Mouse (Mus musculus) CH12.LX (cell line): ENCODE data around the gene Map7d2. TPM values are rescaled to one million over a fixed set of nuclear protein-coding genes. Genes with fewer than 3 reads are reported as not detected.

Experiments
- DNase-seq: peaks from one replicate; pipeline ENCODE4 v3.0.0-alpha.2; 2013; ENCODE audit errors: extremely low read depth
- H3K27ac ChIP-seq: 2 replicates; pipeline ENCODE4 v1.5.1; 2012; ENCODE audit warnings: low read depth, mild to moderate bottlenecking, control low read depth, moderate library complexity; ENCODE audit not compliant: insufficient read depth
- H3K27me3 ChIP-seq: replicated peaks from 2 replicates; pipeline ENCODE3; 2012; ENCODE audit warnings: inconsistent platforms
- H3K36me3 ChIP-seq, 2 experiments: replicated peaks in 1 of 2; 2 replicates each; pipeline versions ENCODE3 to v1.6.1; 2012; ENCODE audit warnings: inconsistent platforms in 1 of 2, low read length in 1 of 2, mild to moderate bottlenecking in 1 of 2, mixed read lengths in 1 of 2, moderate library complexity in 1 of 2; ENCODE audit not compliant: control insufficient read depth in 1 of 2, insufficient read depth in 1 of 2
- H3K4me1 ChIP-seq, 2 experiments: 2 replicates each; pipeline ENCODE4 v1.6.1; 2012; ENCODE audit warnings: inconsistent platforms in 1 of 2, moderate library complexity in 1 of 2; ENCODE audit not compliant: insufficient read depth in 2 of 2, control insufficient read depth in 1 of 2
- H3K4me2 ChIP-seq: 2 replicates; pipeline ENCODE4 v1.6.1; 2012; ENCODE audit warnings: low read depth, mild to moderate bottlenecking, control low read depth; ENCODE audit not compliant: poor library complexity, insufficient read depth, severe bottlenecking
- H3K4me3 ChIP-seq, 3 experiments: fragments of 150-350 bp in 1 of 3; sonication (generic) in 1 of 3; replicated peaks in 1 of 3; 2 replicates each; pipeline versions ENCODE3 to v1.5.1; 2011 to 2012; ENCODE audit warnings: low read depth in 2 of 3, low read length in 2 of 3, mild to moderate bottlenecking in 2 of 3, moderate library complexity in 2 of 3, control low read depth in 1 of 3, improper control_type of control experiment in 1 of 3, inconsistent platforms in 1 of 3, mixed read lengths in 1 of 3; ENCODE audit not compliant: poor library complexity in 1 of 3
- H3K79me2 ChIP-seq: replicated peaks from 2 replicates; pipeline ENCODE4 v1.6.1; 2012; ENCODE audit warnings: mild to moderate bottlenecking, moderate library complexity; ENCODE audit not compliant: control insufficient read depth, poor library complexity, insufficient read depth, severe bottlenecking; ENCODE audit errors: extremely low read depth
- H3K9ac ChIP-seq: 2 replicates; pipeline ENCODE4 v1.6.1; 2012; ENCODE audit warnings: low read depth, mild to moderate bottlenecking, control low read depth, moderate library complexity; ENCODE audit not compliant: insufficient read depth
- H3K9me3 ChIP-seq: replicated peaks from 2 replicates; pipeline ENCODE3; 2012; ENCODE audit warnings: low read length, inconsistent platforms, mixed read lengths
- BHLHE40 ChIP-seq: IDR thresholded peaks from 2 replicates; pipeline ENCODE4 v1.6.1; 2011; ENCODE audit warnings: mild to moderate bottlenecking, low read depth, low read length, improper control_type of control experiment
- CHD1 ChIP-seq: IDR thresholded peaks from 2 replicates; pipeline ENCODE4 v1.6.1; 2012; ENCODE audit warnings: low read depth, low read length, improper control_type of control experiment, inconsistent platforms
- CHD2 ChIP-seq: IDR thresholded peaks from 2 replicates; pipeline ENCODE4 v1.6.1; 2011; ENCODE audit warnings: low read length, improper control_type of control experiment
- CTCF ChIP-seq, 2 experiments: IDR thresholded peaks in 1 of 2; conservative IDR thresholded peaks in 1 of 2; 2 replicates each; pipeline ENCODE4 v1.5.1; 2011 to 2012; ENCODE audit warnings: low read depth in 2 of 2, low read length in 2 of 2, improper control_type of control experiment in 1 of 2, inconsistent platforms in 1 of 2, mild to moderate bottlenecking in 1 of 2, moderate library complexity in 1 of 2
- E2F4 ChIP-seq: IDR thresholded peaks from 2 replicates; pipeline ENCODE4 v1.6.1; 2011; ENCODE audit warnings: low read depth, low read length, improper control_type of control experiment; ENCODE audit not compliant: insufficient replicate concordance
- ELF1 ChIP-seq: IDR thresholded peaks from 2 replicates; pipeline ENCODE4 v1.6.1; 2014; ENCODE audit warnings: low read depth, mild to moderate bottlenecking, inconsistent platforms, low read length, improper control_type of control experiment
- EP300 ChIP-seq: IDR thresholded peaks from 2 replicates; pipeline ENCODE4 v1.6.1; 2011; ENCODE audit warnings: low read length, improper control_type of control experiment
- ETS1 ChIP-seq: conservative IDR thresholded peaks from 2 replicates; pipeline ENCODE4 v1.6.1; 2012; ENCODE audit warnings: low read depth, mild to moderate bottlenecking, inconsistent platforms, low read length, improper control_type of control experiment, moderate library complexity
- GABPA ChIP-seq: IDR thresholded peaks from 2 replicates; pipeline ENCODE4 v1.6.1; 2012; ENCODE audit warnings: low read depth, low read length, improper control_type of control experiment, inconsistent platforms; ENCODE audit not compliant: insufficient replicate concordance
- HCFC1 ChIP-seq: IDR thresholded peaks from 2 replicates; pipeline ENCODE4 v1.6.1; 2012; ENCODE audit warnings: low read depth, mild to moderate bottlenecking, inconsistent platforms, low read length, improper control_type of control experiment
- JUND ChIP-seq: conservative IDR thresholded peaks from 2 replicates; pipeline ENCODE4 v1.6.1; 2011; ENCODE audit warnings: low read depth, low read length, improper control_type of control experiment
- KAT2A ChIP-seq: IDR thresholded peaks from 2 replicates; pipeline ENCODE4 v1.6.1; 2012; ENCODE audit warnings: low read length, improper control_type of control experiment, inconsistent platforms; ENCODE audit not compliant: insufficient replicate concordance
- MAX ChIP-seq: IDR thresholded peaks from 2 replicates; pipeline ENCODE4 v1.6.1; 2011; ENCODE audit warnings: low read length, improper control_type of control experiment
- MAZ ChIP-seq: IDR thresholded peaks from 2 replicates; pipeline ENCODE4 v1.6.1; 2012; ENCODE audit warnings: low read depth, mild to moderate bottlenecking, inconsistent platforms, low read length, improper control_type of control experiment, moderate library complexity
- MEF2A ChIP-seq: IDR thresholded peaks from 2 replicates; pipeline ENCODE4 v1.6.1; 2014; ENCODE audit warnings: low read depth, mild to moderate bottlenecking, inconsistent platforms, low read length, improper control_type of control experiment, borderline replicate concordance
- MYC ChIP-seq: IDR thresholded peaks from 2 replicates; pipeline ENCODE4 v1.6.1; 2011; ENCODE audit warnings: low read depth, mild to moderate bottlenecking, improper control_type of control experiment, low read length
- NRF1 ChIP-seq: IDR thresholded peaks from 2 replicates; pipeline ENCODE4 v1.6.1; 2014; ENCODE audit warnings: low read depth, mild to moderate bottlenecking, inconsistent platforms, low read length, improper control_type of control experiment, moderate library complexity
- PAX5 ChIP-seq: IDR thresholded peaks from 2 replicates; pipeline ENCODE4 v1.6.1; 2012; ENCODE audit warnings: low read length, inconsistent platforms, mixed read lengths
- POLR2A ChIP-seq: IDR thresholded peaks from 2 replicates; pipeline ENCODE4 v1.6.1; 2011; ENCODE audit warnings: low read depth, mild to moderate bottlenecking, improper control_type of control experiment, low read length
- POLR2AphosphoS2 ChIP-seq: IDR thresholded peaks from 2 replicates; pipeline ENCODE4 v1.6.1; 2011; ENCODE audit warnings: low read depth, low read length, improper control_type of control experiment
- RAD21 ChIP-seq: IDR thresholded peaks from 2 replicates; pipeline ENCODE4 v1.6.1; 2011; ENCODE audit warnings: low read depth, mild to moderate bottlenecking, low read length, improper control_type of control experiment, moderate library complexity
- RCOR1 ChIP-seq: conservative IDR thresholded peaks from 2 replicates; pipeline ENCODE4 v1.6.1; 2012; ENCODE audit warnings: low read depth, mild to moderate bottlenecking, inconsistent platforms, low read length, improper control_type of control experiment
- SIN3A ChIP-seq: IDR thresholded peaks from 2 replicates; pipeline ENCODE4 v1.6.1; 2012; ENCODE audit warnings: low read length, improper control_type of control experiment, inconsistent platforms
- SMC3 ChIP-seq: IDR thresholded peaks from 2 replicates; pipeline ENCODE4 v1.6.1; 2011; ENCODE audit warnings: low read depth, low read length, improper control_type of control experiment
- TCF12 ChIP-seq: IDR thresholded peaks from 2 replicates; pipeline ENCODE4 v1.6.1; 2014; ENCODE audit warnings: low read depth, mild to moderate bottlenecking, inconsistent platforms, low read length, improper control_type of control experiment
- UBTF ChIP-seq: IDR thresholded peaks from 2 replicates; pipeline ENCODE4 v1.6.1; 2012; ENCODE audit warnings: low read depth, mild to moderate bottlenecking, inconsistent platforms, low read length, improper control_type of control experiment, moderate library complexity
- USF2 ChIP-seq: conservative IDR thresholded peaks from 2 replicates; pipeline ENCODE4 v1.6.1; 2011; ENCODE audit warnings: low read depth, low read length, improper control_type of control experiment
- ZC3H11A ChIP-seq: IDR thresholded peaks from 2 replicates; pipeline ENCODE4 v1.6.1; 2012; ENCODE audit warnings: low read depth, mild to moderate bottlenecking, inconsistent platforms, low read length, improper control_type of control experiment
- ZKSCAN1 ChIP-seq: IDR thresholded peaks from 2 replicates; pipeline ENCODE4 v1.6.1; 2012; ENCODE audit warnings: low read depth, inconsistent platforms, low read length, improper control_type of control experiment, borderline replicate concordance
- ZNF384 ChIP-seq: IDR thresholded peaks from 2 replicates; pipeline ENCODE4 v1.6.1; 2012; ENCODE audit warnings: low read depth, low read length, improper control_type of control experiment, inconsistent platforms
- dilution Hi-C: fragments of 300-500 bp; cut with MboI; formaldehyde crosslinking; loops from 2 replicates; pipeline ENCODE4 v1.14.3; 2020; ENCODE audit warnings: low sequenced_read_pairs; ENCODE audit not compliant: extremely low pct_unique_long_range_greater_than_20kb, extremely low pct_ligation_motif_present
- in situ Hi-C: fragments of 300-500 bp; cut with MboI; formaldehyde crosslinking; loops from 3 replicates; pipeline ENCODE4 v1.14.3; 2019; ENCODE audit warnings: low sequenced_read_pairs, low pct_ligation_motif_present, low pct_unique_long_range_greater_than_20kb, mixed read lengths
- polyA plus RNA-seq: library from polyadenylated mRNA; unstranded; fragments of >175 nt; gene quantifications from 2 replicates; pipeline ENCODE4 v1.2.1, GENCODE M21; 2012; ENCODE audit warnings: low read depth; ENCODE audit not compliant: insufficient read length
- total RNA-seq, 2 experiments: library from RNA; depleted of rRNA; stranded (reverse); fragments of 300-350 nt in 1 of 2; fragments of >200 nt in 1 of 2; gene quantifications; 2 replicates each; pipeline ENCODE4 v1.2.3; 2012 to 2014

Gene Map7d2
- total and polyA plus RNA-seq, 3 experiments: 0.19 to 1.1 TPM; not detected in 1

DNA sequence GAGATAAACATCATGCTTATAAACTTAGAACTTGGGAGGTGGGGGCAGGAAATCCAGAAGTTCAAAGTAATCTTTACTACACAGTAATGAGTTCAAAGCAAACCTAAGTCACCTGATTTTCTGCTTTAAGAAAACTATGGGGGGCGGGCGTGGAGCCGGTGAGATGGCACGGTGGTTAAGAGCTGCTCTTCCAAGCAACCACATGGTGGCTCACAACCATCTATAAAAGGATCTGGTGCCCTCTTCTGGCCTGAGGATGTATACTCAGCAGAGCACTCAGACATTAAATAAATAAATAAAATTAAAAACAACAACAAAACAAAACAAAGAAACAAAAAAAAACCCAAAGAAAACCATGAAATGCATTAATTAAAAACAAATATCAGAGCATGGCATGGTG lies 5.1 kb upstream of the Map7d2 start:
- DNase-seq: peak; percentile 45

DNA sequence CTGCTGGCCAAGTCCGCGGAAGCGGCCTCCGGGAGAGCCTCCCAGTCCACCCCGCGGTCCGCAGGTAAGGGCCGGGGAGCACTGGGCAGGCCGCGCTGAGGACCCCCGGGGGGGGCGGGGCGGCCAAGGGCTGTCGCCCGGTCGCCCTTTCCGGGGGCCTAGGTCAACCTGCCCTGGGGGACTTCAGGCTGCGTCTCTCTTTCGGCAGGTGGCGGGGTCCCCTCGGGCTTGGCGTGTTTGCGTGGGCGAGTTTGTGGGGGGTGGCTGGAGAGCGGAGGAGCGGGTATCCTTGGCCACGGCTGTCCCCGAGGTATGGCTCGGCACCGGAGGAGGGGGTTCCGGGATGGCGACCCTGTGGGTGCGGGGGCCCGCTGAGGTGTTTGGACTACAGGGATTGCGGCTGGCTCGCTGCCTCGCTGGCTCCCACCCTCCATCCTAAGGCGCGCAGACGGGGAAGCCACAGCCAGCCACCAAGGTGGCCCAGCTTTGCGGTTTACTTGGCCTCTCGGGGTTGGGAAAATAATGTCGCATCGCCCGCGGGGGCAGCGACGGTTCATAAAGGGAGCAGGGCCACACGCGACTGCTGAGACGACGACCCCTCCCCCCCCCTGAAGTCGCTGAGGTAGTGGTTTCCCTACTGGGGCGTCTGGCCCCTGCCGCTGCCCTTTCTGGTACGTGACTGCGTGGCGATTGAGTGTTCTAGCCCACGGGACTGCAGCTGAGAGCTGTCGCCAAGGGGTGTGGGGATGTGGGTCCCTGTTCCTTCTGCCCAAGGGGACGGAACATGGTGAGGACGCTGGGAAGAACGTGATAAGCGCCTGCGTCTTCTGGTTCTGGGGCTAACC lies 679 bp downstream of the Map7d2 start:
- H3K4me2 ChIP-seq: no peak overlapping the region
- no peaks in the 10 kb centered on the region for H3K9me3 ChIP-seq
- no peaks in the 10 kb centered on the region for H3K36me3 ChIP-seq
- H3K27ac ChIP-seq: no peak overlapping the region
- H3K27me3 ChIP-seq: no peaks in the 10 kb centered on the region
- H3K79me2 ChIP-seq: no peaks in the 10 kb centered on the region
- no peak for DNase-seq
- dilution Hi-C loops: no loop called here
- TF ChIP-seq TCF12: no peak
- no peak for TF ChIP-seq GABPA
- no peak for TF ChIP-seq BHLHE40
- no peak for TF ChIP-seq ZNF384
- no peak for TF ChIP-seq ELF1
- no peak for TF ChIP-seq SIN3A
- in situ Hi-C loops: no loop called here
- no peak overlapping the region for H3K4me3 ChIP-seq
- H3K4me1 ChIP-seq: no peaks in the 10 kb centered on the region
- H3K9ac ChIP-seq: no peak overlapping the region

More for the DNA sequence above, 5.1 kb upstream of the Map7d2 start:
- dilution Hi-C loops (no loop called here), in situ Hi-C loops (loop anchor here (5.0 kb wide), 1 partner anchor 37 kb away; the partner anchor contains the start of gene Eif1ax)
- Histone ChIP-seq H3K4me1 (no peaks in the 10 kb centered on the region), H3K79me2 (no peaks in the 10 kb centered on the region), H3K27ac (no peak overlapping the region), H3K4me2 (no peak overlapping the region), H3K9me3 (no peaks in the 10 kb centered on the region), H3K36me3 (no peaks in the 10 kb centered on the region), H3K9ac (no peak overlapping the region), H3K4me3 (no peak overlapping the region), H3K27me3 (no peaks in the 10 kb centered on the region)
- TF ChIP-seq MAZ (no peak), SIN3A (no peak), UBTF (no peak), HCFC1 (no peak), MYC (peak; percentile 75; the same call in 1 of the 2 replicates), CHD1 (no peak), ZC3H11A (no peak), EP300 (no peak), ZNF384 (no peak), RAD21 (peak; percentile 48), ETS1 (no peak), BHLHE40 (no peak), MEF2A (no peak), MAX (no peak), TCF12 (no peak), RCOR1 (no peak), CTCF (conservative IDR thresholded peaks at IDR 0.05 in 1 of 2, IDR thresholded peaks at IDR 0.05 in 1 of 2; ENCODE audit: low read depth in 2 of 2, low read length in 2 of 2) (peak in 1 of 2 experiments; percentile 93; a peak in 2 of 4 replicates), JUND (no peak), NRF1 (no peak), ELF1 (no peak), KAT2A (no peak), SMC3 (peak; percentile 33; the same call in 1 of the 2 replicates), PAX5 (no peak), CHD2 (no peak), POLR2AphosphoS2 (no peak), USF2 (no peak), ZKSCAN1 (no peak), E2F4 (no peak), POLR2A (no peak)
